Mouse (Mus musculus): Measurements from ENCODE around the gene Chst11. TPM values are rescaled to one million over a fixed set of nuclear protein-coding genes. Genes with fewer than 3 reads are reported as not detected.
"Not testable (repeated sequence)": the region's sequence is repeated elsewhere in the genome, so short reads cannot be mapped to it uniquely, and the experiment has no call there.

Gene Chst11
- total RNA-seq, 2 experiments from 2014 or later, result 50.9 to 52.7 TPM

DNA sequence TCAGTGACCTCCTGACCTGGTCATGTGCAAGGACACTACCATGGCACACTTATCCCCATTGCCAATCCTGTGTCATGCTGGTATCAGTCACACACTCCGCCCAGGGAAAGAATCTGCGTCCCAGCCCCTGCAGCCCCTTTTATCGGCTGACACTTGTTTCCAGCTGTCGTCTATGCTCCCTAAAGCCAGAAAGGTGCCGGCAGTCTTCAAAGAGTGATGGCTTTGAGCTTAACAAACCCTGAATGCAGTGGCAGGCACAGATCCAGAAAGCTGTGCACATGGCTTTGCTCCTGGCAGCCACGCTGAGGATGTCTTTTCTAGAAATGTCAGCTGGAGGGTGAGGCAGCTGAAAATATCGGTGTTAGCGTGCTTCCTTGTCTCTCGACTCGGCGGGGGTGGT is 131.6 kb downstream of the Chst11 start:
- H3K4me3 ChIP-seq, result no peak overlapping the region
- DNase-seq (ENCODE audit: low spot score in 2 of 2), result no peak
- H3K27ac ChIP-seq, result peak overlapping the region; percentile 47; the same call in 1 of the 2 replicates
- no peak for TF ChIP-seq CTCF (conservative IDR thresholded peaks at IDR 0.05)

DNA sequence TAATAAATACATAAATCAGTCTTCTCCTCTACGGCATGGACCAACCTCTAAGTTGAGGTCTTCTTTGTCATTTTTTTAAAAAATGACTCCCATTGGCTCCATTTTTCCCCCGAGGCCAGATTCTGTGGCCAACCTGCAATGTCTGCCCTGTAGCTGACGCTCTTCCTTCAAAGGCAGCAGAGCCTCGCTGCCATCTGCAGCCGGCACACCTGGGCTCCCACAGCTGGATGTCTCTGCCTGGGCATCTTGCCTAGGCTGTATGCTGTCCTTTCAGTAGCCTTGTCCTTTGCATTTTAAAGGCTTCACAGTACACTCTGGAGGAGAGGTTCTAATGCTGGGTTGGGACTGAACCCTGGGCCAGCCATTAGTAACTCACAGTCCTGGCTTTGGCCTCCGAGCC is 132.6 kb downstream of the Chst11 start:
- no peak overlapping the region for H3K27ac ChIP-seq
- no peak for DNase-seq (ENCODE audit: low spot score in 2 of 2)
- TF ChIP-seq CTCF (conservative IDR thresholded peaks at IDR 0.05), result no peak
- H3K4me3 ChIP-seq, result no peak overlapping the region

DNA sequence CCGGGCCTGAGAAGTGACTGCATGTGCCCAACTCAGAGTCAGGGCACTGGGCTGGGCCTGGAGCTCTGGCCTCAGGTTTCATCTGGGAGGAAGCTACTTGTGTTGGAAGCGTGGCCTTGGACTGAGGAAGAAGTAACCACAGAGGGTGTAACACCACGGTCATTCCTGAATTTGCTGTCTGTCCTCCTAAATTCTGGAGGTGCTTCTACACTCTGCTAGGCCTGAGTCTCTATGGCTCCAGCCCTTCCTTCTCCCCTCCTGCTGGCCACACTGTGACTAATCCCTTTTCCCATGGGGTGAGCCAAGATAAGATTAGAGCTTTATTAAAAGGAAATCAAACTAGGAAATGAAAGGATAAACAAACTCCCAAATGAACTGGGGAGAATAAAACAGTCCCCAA is 133.3 kb downstream of the Chst11 start:
- no peak for DNase-seq (ENCODE audit: low spot score in 2 of 2)
- no peak overlapping the region for H3K4me3 ChIP-seq
- peak; percentile 19; the same call in 1 of the 2 replicates for TF ChIP-seq CTCF (conservative IDR thresholded peaks at IDR 0.05)
- H3K27ac ChIP-seq, result peak overlapping the region; percentile 58; the same call in 1 of the 2 replicates

DNA sequence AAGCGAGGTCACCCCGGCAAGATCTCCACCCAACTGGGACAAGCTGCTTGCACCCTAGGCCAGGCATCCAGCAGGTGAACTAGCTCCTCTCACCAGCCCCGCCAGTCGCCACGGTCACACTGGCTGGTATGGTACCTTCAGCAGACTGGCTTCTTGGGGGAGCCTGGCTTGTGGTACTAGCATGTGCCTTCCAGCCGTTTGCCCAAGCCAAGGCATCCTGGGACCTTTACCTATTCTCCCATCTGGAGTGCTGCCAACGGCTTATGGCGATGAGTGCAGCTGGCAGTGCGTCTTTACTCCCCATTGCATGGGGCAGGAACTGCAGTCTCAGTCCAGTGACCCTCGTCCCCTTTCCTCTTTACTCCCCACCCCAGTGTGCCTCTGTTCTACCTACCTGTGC is 133.7 kb downstream of the Chst11 start:
- peak overlapping the region; percentile 58; the same call in 1 of the 2 replicates for H3K27ac ChIP-seq
- H3K4me3 ChIP-seq, result no peak overlapping the region
- TF ChIP-seq CTCF (conservative IDR thresholded peaks at IDR 0.05), result no peak
- DNase-seq (ENCODE audit: low spot score in 2 of 2), result no peak

DNA sequence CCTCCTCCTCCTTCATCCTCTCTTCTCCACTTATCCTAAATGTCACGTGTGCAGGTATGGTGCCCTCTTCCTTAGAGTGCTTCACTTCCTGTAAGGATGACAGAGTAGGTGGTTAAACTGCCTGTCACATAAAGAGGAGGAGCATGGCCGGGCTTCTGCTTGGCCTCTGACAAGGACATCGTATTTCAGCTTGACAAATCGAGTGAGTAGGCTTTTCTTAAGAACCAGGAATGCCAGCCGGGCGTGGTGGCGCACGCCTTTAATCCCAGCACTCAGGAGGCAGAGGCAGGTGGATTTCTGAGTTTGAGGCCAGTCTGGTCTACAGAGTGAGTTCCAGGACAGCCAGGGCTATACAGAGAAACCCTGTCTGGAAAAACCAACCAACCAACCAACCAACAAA is 134.2 kb downstream of the Chst11 start:
- DNase-seq (ENCODE audit: low spot score in 2 of 2); H3K27ac ChIP-seq; H3K4me3 ChIP-seq: not testable (repeated sequence)

DNA sequence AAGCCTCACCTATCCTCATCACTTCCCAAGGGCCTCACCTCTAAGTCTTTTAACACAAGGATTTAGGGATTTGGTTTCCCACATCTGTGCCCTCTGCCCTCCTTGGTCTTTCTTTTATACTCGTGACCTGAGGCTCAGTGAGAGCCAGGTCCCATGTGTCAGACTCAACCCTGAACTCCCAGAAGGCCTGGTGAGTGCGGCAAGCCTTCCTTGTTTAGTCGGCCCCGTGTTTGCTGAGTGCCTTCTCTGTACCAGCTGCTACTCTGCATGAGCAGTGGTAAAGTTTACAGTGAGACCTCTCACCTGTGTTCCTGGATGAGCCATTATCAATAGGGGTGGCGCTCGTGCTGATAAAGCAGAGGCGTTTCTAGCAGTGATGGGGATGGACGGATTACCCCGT is 134.6 kb downstream of the Chst11 start:
- Histone ChIP-seq H3K4me3 (no peak overlapping the region), H3K27ac (no peak overlapping the region)
- no peak for TF ChIP-seq CTCF (conservative IDR thresholded peaks at IDR 0.05)
- DNase-seq (ENCODE audit: low spot score in 2 of 2), result no peak

DNA sequence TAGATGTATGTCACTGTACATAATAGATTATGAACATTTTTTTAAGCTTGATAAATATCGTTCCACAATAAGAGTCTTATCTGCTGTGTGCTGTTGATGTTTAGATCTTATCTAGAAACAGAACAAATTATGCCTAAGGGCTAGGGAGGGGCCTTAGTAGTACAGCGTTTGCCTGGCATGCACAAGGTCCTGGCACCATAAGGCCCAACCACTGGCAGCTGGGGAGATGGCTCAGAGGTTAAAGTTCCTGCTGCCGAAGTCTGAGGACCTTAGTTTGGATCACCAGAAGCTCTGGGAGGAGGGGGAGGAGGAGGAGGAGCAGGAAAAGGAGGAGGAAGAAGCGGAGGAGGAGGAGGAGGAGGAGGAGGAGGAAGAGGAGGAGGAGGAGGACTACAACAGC is 135.6 kb downstream of the Chst11 start:
- DNase-seq (ENCODE audit: low spot score in 2 of 2), result no peak
- H3K27ac ChIP-seq, result no peak overlapping the region
- TF ChIP-seq CTCF (conservative IDR thresholded peaks at IDR 0.05), result no peak
- no peak overlapping the region for H3K4me3 ChIP-seq

DNA sequence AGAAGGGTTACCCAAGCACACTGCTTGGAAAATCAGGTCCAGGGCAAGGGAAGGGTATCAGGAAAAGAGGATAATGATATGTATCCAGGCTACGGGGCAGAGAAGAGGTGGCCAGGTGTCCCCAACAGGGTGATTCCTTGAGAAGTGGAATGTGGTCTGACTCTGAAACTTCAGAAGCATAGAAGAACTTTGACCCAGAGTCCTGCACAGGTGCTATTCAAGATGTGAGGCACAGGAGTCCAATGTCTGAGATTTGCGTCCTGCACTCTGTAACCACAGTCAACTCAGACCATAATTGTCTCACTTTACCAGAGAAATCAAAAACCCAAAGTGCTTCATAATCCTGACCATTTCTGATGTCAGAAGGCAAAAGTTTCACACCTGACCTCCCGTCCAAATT is 139.3 kb downstream of the Chst11 start:
- DNase-seq (ENCODE audit: low spot score in 2 of 2), result no peak
- TF ChIP-seq CTCF (conservative IDR thresholded peaks at IDR 0.05), result no peak
- Histone ChIP-seq H3K27ac (no peak overlapping the region), H3K4me3 (no peak overlapping the region)

DNA sequence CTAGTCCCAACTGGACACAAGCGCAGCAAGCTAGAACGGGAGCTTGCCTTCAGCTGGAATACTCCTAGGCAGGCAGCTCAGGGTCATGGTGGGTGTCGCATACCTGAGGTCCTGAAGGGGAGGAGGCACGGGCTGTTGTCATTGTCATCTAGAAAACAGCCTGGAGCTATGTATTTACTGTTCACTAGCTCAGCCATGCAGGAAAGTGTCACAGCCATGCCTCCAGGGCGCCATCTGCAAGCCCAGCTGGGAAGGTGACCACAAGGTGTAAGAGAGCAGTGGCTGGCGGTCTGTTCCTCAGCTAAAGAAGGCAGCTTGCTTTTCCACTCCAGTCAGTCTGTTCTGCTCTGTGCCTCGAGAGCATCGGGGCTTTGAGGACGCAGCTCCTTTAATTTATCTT is 141.1 kb downstream of the Chst11 start:
- TF ChIP-seq CTCF (conservative IDR thresholded peaks at IDR 0.05), result no peak
- no peak overlapping the region for H3K27ac ChIP-seq

DNA sequence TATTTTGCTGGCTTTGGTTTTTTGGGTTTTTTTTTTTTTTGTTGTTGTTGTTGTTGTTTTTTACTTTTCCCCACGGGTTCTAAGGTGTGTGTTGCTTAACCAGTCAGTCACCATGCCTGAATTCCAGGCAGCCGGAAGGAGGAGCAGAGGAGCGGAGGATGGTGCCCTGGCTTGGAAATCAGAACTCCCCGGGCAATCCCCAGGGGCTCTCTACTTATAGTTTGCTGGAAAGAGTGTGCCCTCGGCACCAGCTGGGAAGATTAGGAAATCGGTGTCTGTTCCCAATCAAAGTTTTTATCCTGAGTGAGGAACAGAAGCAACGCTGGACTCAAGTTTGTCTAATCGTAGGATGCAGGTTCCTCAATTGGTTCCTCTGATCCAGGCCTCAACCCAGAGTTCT is 143.1 kb downstream of the Chst11 start:
- no peak overlapping the region for H3K4me3 ChIP-seq
- DNase-seq (ENCODE audit: low spot score in 2 of 2), result no peak
- no peak overlapping the region for H3K27ac ChIP-seq
- no peak for TF ChIP-seq CTCF (conservative IDR thresholded peaks at IDR 0.05)

More for the DNA sequence above, 141.1 kb downstream of the Chst11 start:
- no peak overlapping the region for H3K4me3 ChIP-seq
- DNase-seq (ENCODE audit: low spot score in 2 of 2), result no peak

DNA sequence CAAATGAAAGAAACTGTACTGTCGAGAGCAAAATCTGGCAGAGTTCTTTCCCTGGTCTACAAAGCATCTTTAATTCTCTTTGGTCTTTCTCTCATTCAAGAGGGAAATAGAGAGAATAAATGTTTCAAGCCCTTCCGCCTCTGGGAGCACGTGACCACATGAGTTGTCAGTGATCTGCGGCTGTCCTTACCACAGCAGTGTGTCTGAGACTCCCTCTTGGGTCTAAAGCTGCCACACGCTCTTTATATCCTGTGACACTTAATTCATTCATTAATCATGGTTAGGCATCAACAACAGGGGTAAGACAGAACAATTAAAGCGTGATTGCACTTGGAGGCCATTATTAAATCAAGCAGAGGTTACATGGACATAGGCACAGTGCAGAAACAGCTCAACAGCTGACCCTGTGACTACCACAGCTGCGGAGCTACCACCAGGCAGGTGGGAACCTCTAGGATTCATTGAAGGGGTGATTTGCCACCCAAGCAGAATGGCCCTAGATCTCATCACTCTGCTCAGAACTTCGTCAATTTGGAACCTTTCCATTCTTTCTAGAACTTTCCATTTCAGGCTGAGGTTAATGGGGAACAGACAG is 144.4 kb downstream of the Chst11 start:
- TF ChIP-seq CTCF (conservative IDR thresholded peaks at IDR 0.05), result no peak
- no peak overlapping the region for H3K4me3 ChIP-seq

DNA sequence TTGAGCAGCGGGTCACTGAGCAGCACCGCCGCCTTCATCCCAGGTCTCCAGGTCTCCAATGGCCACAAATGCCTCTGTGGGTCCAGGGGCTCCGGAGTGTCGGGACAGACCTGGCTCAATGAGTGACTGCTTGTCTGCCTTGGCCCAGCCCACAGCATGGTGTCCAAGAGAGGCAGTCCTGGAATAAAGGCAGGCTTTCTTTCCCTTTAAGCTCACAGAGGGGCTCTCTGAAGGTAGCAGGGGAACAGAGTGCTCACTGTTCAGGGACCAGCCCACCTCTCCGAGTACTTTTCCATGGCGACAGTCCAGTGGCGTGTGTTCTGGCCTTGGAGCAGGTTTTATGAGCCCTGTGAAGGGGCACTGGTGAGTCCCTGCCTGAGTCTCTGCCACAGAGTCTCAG is 145.3 kb downstream of the Chst11 start:
- DNase-seq (ENCODE audit: low spot score in 2 of 2), result peak in 1 of 2 experiments; percentile 29
- Histone ChIP-seq H3K4me3 (no peak overlapping the region), H3K27ac (peak overlapping the region; percentile 46)
- no peak for TF ChIP-seq CTCF (conservative IDR thresholded peaks at IDR 0.05)

More for the DNA sequence above, 144.4 kb downstream of the Chst11 start:
- no peak for DNase-seq (ENCODE audit: low spot score in 2 of 2)
- H3K27ac ChIP-seq, result peak overlapping the region; percentile 46

DNA sequence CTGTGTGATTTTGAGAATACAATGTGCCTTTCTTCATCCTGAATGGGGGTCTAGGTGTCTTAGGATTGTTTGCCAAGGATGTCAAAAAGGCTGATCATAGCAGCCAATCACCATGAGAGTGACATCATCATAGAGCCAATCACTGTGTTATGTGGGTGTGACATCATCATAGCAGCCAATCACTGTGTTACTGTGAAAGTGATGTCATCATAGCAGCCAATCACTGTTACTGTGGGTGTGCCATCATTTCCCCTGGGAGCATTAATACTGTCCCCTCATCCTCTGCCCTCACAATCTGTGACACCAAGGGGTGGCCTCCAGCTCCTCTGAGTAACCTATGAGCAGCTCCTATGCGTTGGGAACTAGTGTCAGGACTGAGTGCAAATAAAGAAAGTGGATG is 146.6 kb downstream of the Chst11 start:
- no peak for DNase-seq (ENCODE audit: low spot score in 2 of 2)
- H3K27ac ChIP-seq, result peak overlapping the region; percentile 46; the same call in 1 of the 2 replicates
- no peak for TF ChIP-seq CTCF (conservative IDR thresholded peaks at IDR 0.05)
- no peak overlapping the region for H3K4me3 ChIP-seq

DNA sequence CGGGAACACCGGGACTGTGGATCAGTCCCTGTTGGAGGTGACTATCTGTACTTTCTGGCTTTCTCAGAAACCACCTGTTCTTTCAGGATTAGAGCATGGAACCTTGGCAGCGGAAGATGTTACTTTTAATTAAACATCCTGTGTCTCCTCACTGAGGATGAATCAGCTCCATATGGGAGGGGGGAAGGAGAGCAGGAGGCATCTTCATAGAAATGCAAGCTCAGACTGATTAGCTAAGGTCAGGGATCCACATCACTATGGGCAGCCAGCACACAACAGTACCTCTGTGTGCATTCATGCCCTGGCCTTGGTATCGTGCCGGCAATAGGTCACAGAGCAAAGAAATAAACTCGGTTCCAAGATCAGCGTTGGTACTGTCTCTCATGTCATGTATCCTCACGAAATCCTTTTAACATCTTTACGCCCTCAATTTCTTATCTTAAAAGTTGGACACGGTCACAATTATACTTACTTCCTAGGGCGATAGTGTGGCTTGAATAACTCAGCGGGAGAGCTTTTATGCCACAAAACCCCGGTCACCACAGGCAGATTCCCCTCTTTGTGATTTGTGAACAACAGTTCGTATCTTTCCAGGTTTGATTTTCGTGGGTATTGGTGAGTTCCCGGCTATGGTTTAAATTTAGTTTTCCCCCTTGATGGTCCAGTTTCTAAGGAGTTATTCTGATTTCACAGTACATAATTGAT is 148.7 kb downstream of the Chst11 start:
- peak overlapping the region; percentile 60; the same call in 1 of the 2 replicates for H3K27ac ChIP-seq
- DNase-seq (ENCODE audit: low spot score in 2 of 2), result peak in 1 of 2 experiments; percentile 58
- no peak overlapping the region for H3K4me3 ChIP-seq
- no peak for TF ChIP-seq CTCF (conservative IDR thresholded peaks at IDR 0.05)

Data from layer of hippocampus, adult 2 months (tissue).